Mouse (Mus musculus): ENCODE results near the gene Rcc1. TPM values are rescaled to one million over a fixed set of nuclear protein-coding genes. Genes with fewer than 3 reads are reported as not detected.
A peak's percentile ranks its signal among the peaks of the same experiment; 100 is the strongest.
"Not testable (repeated sequence)": the region's sequence is repeated elsewhere in the genome, so short reads cannot be mapped to it uniquely, and the experiment has no call there.

The Rcc1 gene
- total RNA-seq, 2 experiments from 2014 or later, result 6.0 to 6.3 TPM

DNA sequence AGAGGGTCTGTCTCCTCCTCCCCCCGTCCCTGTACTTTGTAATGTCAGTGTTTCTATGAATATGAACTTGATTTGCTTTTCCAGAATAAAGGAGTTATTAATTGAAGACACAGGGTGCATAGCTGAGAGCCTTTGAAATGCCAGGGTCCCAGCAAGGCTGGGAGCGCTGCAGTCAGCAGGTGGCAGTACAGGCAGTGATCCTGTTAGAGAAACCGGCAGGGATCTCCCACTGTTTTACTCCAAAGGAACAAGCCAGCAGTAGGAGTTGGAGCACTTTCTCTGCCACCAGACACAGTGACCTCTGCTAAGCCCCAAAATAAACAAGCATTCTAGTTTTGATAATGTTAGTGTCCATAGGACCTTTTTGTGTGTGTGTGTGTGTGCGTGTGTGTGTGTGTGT lies 60.4 kb downstream of the Rcc1 start:
- DNase-seq, result peak in 1 of 2 experiments; percentile 44
- intact Hi-C loops (cut with DNase I), result loop anchor here (2.0 to 10.0 kb wide), 2 partner anchors 52 to 222 kb away; partner anchors contain the start of gene Sesn2

DNA sequence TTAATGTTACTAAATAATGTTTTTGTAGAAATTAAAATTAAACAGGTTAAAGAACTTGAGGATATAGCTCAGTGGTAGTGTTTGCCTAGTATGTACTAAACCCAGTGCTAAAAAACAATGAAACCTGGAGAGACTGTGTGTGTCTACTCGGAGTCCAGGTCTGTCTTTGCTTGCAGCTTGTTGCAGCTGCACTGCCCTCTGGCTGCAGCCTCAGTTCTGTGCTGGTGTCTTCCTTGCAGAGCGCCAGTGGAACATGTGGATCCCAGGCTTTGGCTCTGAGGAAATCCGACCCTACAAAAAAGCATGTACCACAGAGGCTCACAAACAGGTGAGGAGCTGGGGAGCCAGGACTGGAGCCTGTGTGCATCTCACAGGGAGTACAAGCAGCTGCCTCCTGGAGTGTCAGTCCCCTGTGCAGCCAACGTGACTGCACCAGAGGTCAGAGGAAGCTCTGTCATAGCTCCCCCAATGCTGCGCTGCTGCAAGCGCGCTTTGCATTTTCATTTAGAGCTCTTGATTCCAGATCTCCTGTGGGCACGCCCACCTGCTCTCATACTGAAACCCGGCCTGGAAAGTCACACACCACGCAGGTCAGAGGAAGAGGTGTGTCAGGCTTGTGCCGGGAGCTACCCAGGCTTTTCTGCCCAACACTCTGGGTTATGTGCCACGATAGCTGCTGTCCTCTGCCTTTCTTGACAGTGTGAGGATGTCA lies 61.6 kb downstream of the Rcc1 start:
- intact Hi-C loops (cut with DNase I), result loop anchor here (2.0 to 10.0 kb wide), 2 partner anchors 53 to 223 kb away; partner anchors contain the start of gene Sesn2
- DNase-seq, result no peak

DNA sequence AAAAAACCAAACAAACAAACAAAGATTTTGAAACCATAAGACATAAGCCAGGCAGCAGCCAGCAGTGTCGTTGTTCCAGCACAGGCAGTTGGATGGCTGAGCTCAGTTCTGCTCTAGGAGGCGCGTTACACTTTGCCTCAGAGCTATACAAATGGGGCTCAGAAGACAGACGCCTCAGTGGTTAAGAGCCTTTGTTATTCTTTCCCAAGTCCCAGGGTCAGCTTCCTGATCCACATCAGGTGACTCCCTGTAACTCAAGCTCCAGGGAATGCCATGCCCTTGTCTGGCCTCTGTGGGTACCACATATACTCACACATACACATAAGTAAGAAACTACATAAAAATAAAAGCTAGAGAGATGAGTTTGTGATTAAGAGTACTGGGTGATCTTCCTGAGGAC lies 62.3 kb downstream of the Rcc1 start:
- DNase-seq, result no peak
- intact Hi-C loops (cut with DNase I), result loop anchor here (10.0 kb wide), 1 partner anchor 224 kb away; the partner anchor contains the start of gene Sesn2

DNA sequence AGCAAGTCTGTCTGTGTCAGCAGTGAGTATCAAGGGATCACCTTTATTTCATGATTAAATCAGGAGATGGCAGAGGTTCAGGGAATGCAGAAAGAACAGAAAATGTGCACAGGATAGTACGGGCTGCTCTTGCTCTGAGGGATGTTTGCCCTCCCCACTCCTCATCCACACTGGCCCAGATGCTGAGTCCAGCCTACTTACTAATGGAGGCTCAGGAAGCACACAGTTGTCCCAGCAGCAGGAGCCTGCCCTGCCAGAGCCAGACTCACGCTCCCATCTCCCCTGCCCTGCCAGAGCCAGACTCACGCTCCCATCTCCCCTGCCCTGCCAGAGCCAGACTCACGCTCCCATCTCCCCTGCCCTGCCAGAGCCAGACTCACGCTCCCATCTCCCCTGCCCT lies 64.6 kb downstream of the Rcc1 start:
- DNase-seq; intact Hi-C loops (cut with DNase I): not testable (repeated sequence)

Other genes starting within 250 kb of the Rcc1 start
- gene Oprd1, start 209.1 kb downstream of the Rcc1 start, total RNA-seq (2021), result not detected
- gene Ythdf2, start 141.3 kb downstream of the Rcc1 start, total RNA-seq (2021), result 10 to 100 TPM; 21.6 to 27.3 TPM
- gene Gmeb1, start 92.0 kb downstream of the Rcc1 start, total RNA-seq (2021), result 1 to 10 TPM; 6.9 to 8.6 TPM
- 10 to 100 TPM; 32.5 to 33.4 TPM for gene Taf12, start 79.2 kb downstream of the Rcc1 start, total RNA-seq (2021)
- not detected for gene Rab42, start 50.2 kb downstream of the Rcc1 start, total RNA-seq (2021)
- gene Trnau1ap, start 24.1 kb downstream of the Rcc1 start, total RNA-seq (2021), result 10 to 100 TPM in 1 of 2 experiments, 1 to 10 TPM in 1; 7.2 to 11.0 TPM
- gene Phactr4, start 68.9 kb upstream of the Rcc1 start, total RNA-seq (2021), result 10 to 100 TPM; 10.6 to 11.4 TPM
- gene Med18, start 110.3 kb upstream of the Rcc1 start, total RNA-seq (2021), result 1 to 10 TPM; 2.5 to 3.5 TPM
- 1 to 10 TPM; 2.1 to 2.7 TPM for gene Sesn2, start 156.9 kb upstream of the Rcc1 start, total RNA-seq (2021)
- gene Atpif1, start 180.1 kb upstream of the Rcc1 start, total RNA-seq (2021), result 10 to 100 TPM; 49.5 to 51.2 TPM
- 10 to 100 TPM; 40.0 to 47.4 TPM for gene Dnajc8, start 181.9 kb upstream of the Rcc1 start, total RNA-seq (2021)
- gene Ptafr, start 210.5 kb upstream of the Rcc1 start, total RNA-seq (2021), result 1 to 10 TPM in 1 of 2 experiments, under 1 TPM in 1; 0.64 to 1.0 TPM

Measured in gastrocnemius, postnatal 36 days (tissue).